Mouse (Mus musculus) erythroblast, embryonic 14.5 days (primary cell): Measurements from ENCODE around the gene Pole.

Experiments used
- GATA1 ChIP-seq: IDR thresholded peaks from 2 replicates; pipeline ENCODE4 v1.6.1; 2012; ENCODE audit warnings: low read length, inconsistent platforms, mixed read lengths
- TAL1 ChIP-seq: IDR thresholded peaks from 3 replicates; pipeline ENCODE4 v1.6.1; 2012; ENCODE audit warnings: low read length, inconsistent platforms, mixed read lengths

DNA sequence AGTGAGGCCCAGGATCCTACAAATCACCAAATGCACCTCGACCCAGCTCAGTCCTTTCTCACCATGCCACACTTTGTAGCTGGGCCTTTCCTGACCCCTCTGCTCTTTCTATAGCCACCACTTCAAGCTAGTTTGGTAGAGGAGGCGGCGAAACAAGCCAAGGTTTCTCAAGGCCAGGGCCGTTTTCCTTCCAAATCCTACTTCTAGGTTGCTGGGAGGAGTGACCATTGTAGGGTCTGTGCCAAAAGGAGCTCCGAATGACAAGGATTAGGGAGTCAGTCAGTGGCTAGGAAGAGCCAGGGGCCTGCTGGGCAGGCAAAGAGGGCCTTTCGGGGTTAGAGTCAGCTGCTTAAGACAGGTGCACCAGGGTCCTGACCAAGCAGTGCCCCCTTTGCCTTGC, 98.4 kb downstream of the Pole start:
- TF ChIP-seq GATA1 = no peak
- no peak for TF ChIP-seq TAL1
